Mouse (Mus musculus) ES-Bruce4 (cell line): ENCODE results near the gene Grhl3.

Experiments used
- CTCF ChIP-seq: IDR thresholded peaks from one replicate; pipeline ENCODE4 v1.8.1; 2011; ENCODE audit warnings: low read depth, low read length
- POLR2A ChIP-seq: IDR thresholded peaks from one replicate; pipeline ENCODE4 v1.8.1; 2011; ENCODE audit warnings: low read length; ENCODE audit not compliant: insufficient read depth

- TF ChIP-seq POLR2A (no peak), CTCF (no peak)
Observed at GRCm38 (mm10) chr4:135547551-135547950, 25.9 kb downstream of the Grhl3 start.
